Mouse (Mus musculus) heart, adult 2 months (tissue): ENCODE data around the gene Tbc1d14.

Experiments
- CTCF ChIP-seq: fragments of 200-600 bp; IDR thresholded peaks from 2 replicates; pipeline ENCODE4 v1.8.1; 2022; ENCODE audit warnings: antibody characterized with exemption, mild to moderate bottlenecking, moderate library complexity
- EP300 ChIP-seq: fragments of 200-500 bp; IDR thresholded peaks from 2 replicates; pipeline ENCODE4 v1.6.1; 2011; ENCODE audit warnings: low read depth, low read length, control low read depth; ENCODE audit not compliant: insufficient read depth
- POLR2A ChIP-seq: fragments of 200-500 bp; IDR thresholded peaks from 2 replicates; pipeline ENCODE4 v1.6.1; 2011; ENCODE audit warnings: mild to moderate bottlenecking, low read depth, low read length, control low read depth; ENCODE audit not compliant: insufficient read depth

- no peak for TF ChIP-seq EP300
- TF ChIP-seq POLR2A: no peak
- TF ChIP-seq CTCF: no peak
Observed at GRCm38 (mm10) chr5:36581259-36581923, 11.7 kb downstream of the Tbc1d14 start.
